Mouse (Mus musculus) testis, adult 2 months (tissue): ENCODE results near the gene Olfr661. TPM values are rescaled to one million over a fixed set of nuclear protein-coding genes. Genes with fewer than 3 reads are reported as not detected.

ENCODE experiments used
- H3K27ac ChIP-seq: fragments of 200-500 bp; 2 replicates; pipeline ENCODE4 v1.5.1; 2012; ENCODE audit warnings: low read depth, low read length; ENCODE audit not compliant: control insufficient read depth, insufficient read depth
- H3K27me3 ChIP-seq: fragments of 200-500 bp; 2 replicates; pipeline ENCODE4 v1.6.1; 2012; ENCODE audit warnings: mild to moderate bottlenecking, low read length, moderate library complexity; ENCODE audit not compliant: control insufficient read depth, insufficient read depth
- H3K36me3 ChIP-seq: fragments of 200-500 bp; 2 replicates; pipeline ENCODE4 v1.6.1; 2012; ENCODE audit warnings: mild to moderate bottlenecking, low read length; ENCODE audit not compliant: control insufficient read depth, insufficient read depth
- H3K4me1 ChIP-seq: fragments of 200-500 bp; 2 replicates; pipeline ENCODE4 v1.6.1; 2012; ENCODE audit warnings: low read length; ENCODE audit not compliant: control insufficient read depth, insufficient read depth
- H3K4me3 ChIP-seq: fragments of 200-500 bp; 2 replicates; pipeline ENCODE4 v1.5.1; 2012; ENCODE audit warnings: low read depth, mild to moderate bottlenecking, low read length, moderate library complexity, mixed read lengths; ENCODE audit not compliant: control insufficient read depth
- CTCF ChIP-seq: fragments of 200-500 bp; IDR thresholded peaks from 2 replicates; pipeline ENCODE4 v1.5.1; 2012; ENCODE audit warnings: low read depth, mild to moderate bottlenecking, inconsistent platforms, low read length, moderate library complexity; ENCODE audit not compliant: control insufficient read depth, insufficient read depth, insufficient replicate concordance
- POLR2A ChIP-seq: fragments of 200-500 bp; IDR thresholded peaks from 2 replicates; pipeline ENCODE4 v1.6.1; 2012; ENCODE audit warnings: low read depth, mild to moderate bottlenecking, inconsistent platforms, low read length, moderate library complexity; ENCODE audit not compliant: control insufficient read depth
- polyA plus RNA-seq: library from polyadenylated mRNA; depleted of rRNA; stranded (reverse); fragments of >200 nt; gene quantifications from 2 replicates; pipeline ENCODE4 v1.2.3, GENCODE M21; 2012; rRNA removed

Gene Olfr661
- not detected in 2 replicates for polyA plus RNA-seq

- no peaks in the 10 kb centered on the region for H3K36me3 ChIP-seq
These were observed at the start of gene Olfr661 for GRCm38 (mm10) chr7:104686201-104686600. Gene Olfr661, plus strand, starts transcription at chr7:104686501.

GRCm38 (mm10) chr7:104646841-104647482, 39.3 kb upstream of the Olfr661 start, which contains the start of gene Olfr658:
Gene Olfr658, minus strand, starts transcription at chr7:104647305.
- TF ChIP-seq CTCF (peak; percentile 37; the same call in 1 of the 2 replicates), POLR2A (no peak)
- no peak within 1 kb of the TSS for H3K27ac ChIP-seq
- no peak within 1 kb of the TSS; the same call in 1 of the 2 replicates for H3K4me3 ChIP-seq

More at GRCm38 (mm10) chr7:104686201-104686600, at the start of gene Olfr661:
- H3K27me3 ChIP-seq, result no peaks in the 10 kb centered on the region
- no peaks in the 10 kb centered on the region for H3K4me1 ChIP-seq
- no peak within 1 kb of the TSS for H3K27ac ChIP-seq
- no peak within 1 kb of the TSS for H3K4me3 ChIP-seq
- no peak for TF ChIP-seq CTCF
- TF ChIP-seq POLR2A, result no peak

GRCm38 (mm10) chr7:104666453-104666852, 19.8 kb upstream of the Olfr661 start, which contains the start of gene Olfr659:
Gene Olfr659, plus strand, starts transcription at chr7:104666753.
- TF ChIP-seq POLR2A, result no peak
- TF ChIP-seq CTCF, result no peak
- H3K4me3 ChIP-seq, result no peak within 1 kb of the TSS

More at GRCm38 (mm10) chr7:104646841-104647482, 39.3 kb upstream of the Olfr661 start, which contains the start of gene Olfr658:
- H3K27me3 ChIP-seq, result no peaks in the 10 kb centered on the region
- H3K4me1 ChIP-seq, result peaks cover 3% of the 10 kb centered on the region
- no peaks in the 10 kb centered on the region for H3K36me3 ChIP-seq

More at GRCm38 (mm10) chr7:104666453-104666852, 19.8 kb upstream of the Olfr661 start, which contains the start of gene Olfr659:
- Histone ChIP-seq H3K27me3 (no peaks in the 10 kb centered on the region), H3K4me1 (no peaks in the 10 kb centered on the region), H3K27ac (no peak within 1 kb of the TSS), H3K36me3 (no peaks in the 10 kb centered on the region)

Other genes with a start within 250 kb of the Olfr661 start
- 0.17 and 0.32 TPM in 2 replicates for gene Trim30a, start 221.3 kb upstream of the Olfr661 start, polyA plus RNA-seq
- gene Trim30d, start 178.7 kb upstream of the Olfr661 start, polyA plus RNA-seq, result 0.25 and 0.38 TPM in 2 replicates
- not detected in 2 replicates for gene Olfr651, start 136.4 kb upstream of the Olfr661 start, polyA plus RNA-seq
- 0.20 TPM in 1 of 2 replicates, not detected in the other for gene Olfr652, start 125.6 kb upstream of the Olfr661 start, polyA plus RNA-seq
- 0.06 and 0.19 TPM in 2 replicates for gene Olfr653, start 109.2 kb upstream of the Olfr661 start, polyA plus RNA-seq
- 0.64 and 0.87 TPM in 2 replicates for gene Olfr654, start 99.5 kb upstream of the Olfr661 start, polyA plus RNA-seq
- gene Olfr655, start 84.7 kb upstream of the Olfr661 start, polyA plus RNA-seq, result not detected in 2 replicates
- gene Olfr656, start 72.5 kb upstream of the Olfr661 start, polyA plus RNA-seq, result not detected in 2 replicates
- gene Olfr657, start 61.7 kb upstream of the Olfr661 start, polyA plus RNA-seq, result not detected in 2 replicates
- gene Olfr658, start 39.2 kb upstream of the Olfr661 start, polyA plus RNA-seq, result not detected in 2 replicates
- gene Olfr659, start 19.7 kb upstream of the Olfr661 start, polyA plus RNA-seq, result not detected in 2 replicates
- gene Usp17le, start 91.0 kb downstream of the Olfr661 start, polyA plus RNA-seq, result not detected in 2 replicates
- not detected in 2 replicates for gene Usp17lb, start 156.1 kb downstream of the Olfr661 start, polyA plus RNA-seq
- not detected in 2 replicates for gene Usp17la, start 170.5 kb downstream of the Olfr661 start, polyA plus RNA-seq
- not detected in 2 replicates for gene Olfr665, start 191.5 kb downstream of the Olfr661 start, polyA plus RNA-seq
- gene Olfr666, start 209.5 kb downstream of the Olfr661 start, polyA plus RNA-seq, result not detected in 2 replicates
- gene Olfr667, start 235.0 kb downstream of the Olfr661 start, polyA plus RNA-seq, result not detected in 2 replicates
- not detected in 2 replicates for gene Olfr668, start 241.6 kb downstream of the Olfr661 start, polyA plus RNA-seq
- gene Olfr669, start 247.7 kb downstream of the Olfr661 start, polyA plus RNA-seq, result not detected in 2 replicates